Mouse (Mus musculus) limb, embryonic 14.5 days (tissue): ENCODE measurements around the gene Usp42. TPM values are rescaled to one million over a fixed set of nuclear protein-coding genes. Genes with fewer than 3 reads are reported as not detected.

Experiments used
- ATAC-seq: fragments of 200-750 bp; cut with Nextera tagmentation; 2 replicates; pipeline ENCODE4 v1.8.0; 2017; ENCODE audit warnings: low read depth, moderate number of reproducible peaks, moderate TSS enrichment; ENCODE audit not compliant: low FRiP score
- DNase-seq: peaks from one replicate; pipeline ENCODE4 v3.0.0-alpha.2; 2015; ENCODE audit warnings: low spot score
- H3K27ac ChIP-seq: fragments of 300-500 bp; sonication (generic); replicated peaks from 2 replicates; pipeline ENCODE4 v1.5.1; 2014; ENCODE audit warnings: low read depth, mild to moderate bottlenecking, low read length, moderate library complexity, mixed read lengths
- H3K27me3 ChIP-seq: fragments of 300-500 bp; sonication (generic); 2 replicates; pipeline ENCODE4 v1.6.1; 2014; ENCODE audit warnings: low read length, mixed read lengths; ENCODE audit not compliant: control insufficient read depth, insufficient read depth
- H3K36me3 ChIP-seq: fragments of 300-500 bp; sonication (generic); 2 replicates; pipeline ENCODE4 v1.6.1; 2014; ENCODE audit warnings: mild to moderate bottlenecking, low read length, moderate library complexity, mixed read lengths; ENCODE audit not compliant: control insufficient read depth, insufficient read depth
- H3K4me1 ChIP-seq: fragments of 300-500 bp; sonication (generic); 2 replicates; pipeline ENCODE4 v1.6.1; 2014; ENCODE audit warnings: antibody characterized with exemption, low read length, mixed read lengths; ENCODE audit not compliant: control insufficient read depth, insufficient read depth
- H3K4me2 ChIP-seq: fragments of 300-500 bp; sonication (generic); replicated peaks from 2 replicates; pipeline ENCODE4 v1.6.1; 2014; ENCODE audit warnings: low read depth, mild to moderate bottlenecking, low read length, moderate library complexity; ENCODE audit not compliant: severe bottlenecking
- H3K4me3 ChIP-seq: fragments of 300-500 bp; sonication (generic); replicated peaks from 2 replicates; pipeline ENCODE4 v1.5.1; 2014; ENCODE audit warnings: low read length
- H3K9ac ChIP-seq: fragments of 300-500 bp; sonication (generic); 2 replicates; pipeline ENCODE4 v1.6.1; 2014; ENCODE audit warnings: mild to moderate bottlenecking, low read depth, low read length, moderate library complexity; ENCODE audit not compliant: severe bottlenecking
- H3K9me3 ChIP-seq: fragments of 300-500 bp; sonication (generic); 2 replicates; pipeline ENCODE4 v1.6.1; 2016; ENCODE audit warnings: low read length; ENCODE audit not compliant: control insufficient read depth
- POLR2A ChIP-seq: fragments of 200-500 bp; IDR thresholded peaks from 2 replicates; pipeline ENCODE4 v1.8.0; 2012; ENCODE audit warnings: inconsistent platforms, mild to moderate bottlenecking, moderate library complexity, borderline replicate concordance; ENCODE audit not compliant: insufficient read depth, insufficient read length; ENCODE audit errors: extremely low read depth
- WGBS: fragments of 180-500 bp; shearing (Covaris S2); extraction: QIAGEN DNeasy Blood & Tissue Kit; methylation state at CpG from one replicate; pipeline ENCODE4 v1.1.7; 2014; 5-methylcytosine and 5-hydroxymethylcytosine counted together
- polyA plus RNA-seq, 2 experiments: library from polyadenylated mRNA; depleted of rRNA in 1 of 2; stranded (reverse) in 1 of 2; unstranded in 1 of 2; fragments of >200 nt; fragmentation: Nextera tagmentation in 1 of 2; extraction: Ambion mirVana in 1 of 2; gene quantifications; 2 replicates each; pipeline versions ENCODE4 v1.2.1 to v1.2.3; 2012 to 2014

The Usp42 gene
- polyA plus RNA-seq, 2 experiments, result 16.3 to 21.9 TPM

DNA sequence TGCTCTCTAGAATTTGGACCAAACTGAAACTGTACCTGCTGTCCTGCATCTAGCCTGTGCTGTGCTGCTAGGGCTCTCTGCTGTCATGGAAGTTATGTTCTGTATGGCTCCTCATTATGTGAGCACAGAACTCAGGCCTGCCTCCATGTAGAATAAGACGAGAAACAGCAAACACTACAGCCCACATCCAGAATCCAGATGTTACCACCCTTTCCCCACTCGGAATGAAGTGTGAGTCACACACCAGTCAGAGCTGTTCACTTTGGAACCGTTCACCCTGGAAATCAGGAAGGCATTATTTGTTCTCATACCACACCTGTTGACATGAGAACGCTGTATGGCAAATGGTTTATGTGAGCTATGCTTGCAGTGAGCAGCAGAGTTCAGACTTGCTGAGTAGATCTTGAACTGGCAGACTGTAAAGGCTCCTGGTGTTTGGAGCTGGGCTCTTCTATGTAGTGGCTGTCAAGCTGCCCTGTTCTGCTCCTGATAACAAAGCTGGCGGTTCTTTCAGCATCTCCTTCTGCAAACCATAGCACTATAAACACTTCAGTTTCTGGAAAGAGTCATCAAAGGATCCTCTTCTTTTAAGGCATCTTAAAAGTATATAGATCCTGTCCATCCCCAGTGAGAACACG, 53.3 kb downstream of the Usp42 start:
- no peaks in the 10 kb centered on the region for H3K36me3 ChIP-seq
- whole genome bisulfite sequencing, result 35% methylated on average over 6 of the region's 6 CpGs
- H3K9me3 ChIP-seq, result no peaks in the 10 kb centered on the region
- DNase-seq, result no peak
- no peaks in the 10 kb centered on the region for H3K27me3 ChIP-seq
- H3K9ac ChIP-seq, result no peak overlapping the region
- ATAC-seq, result 0 out of 2 replicates have a peak, but pooled peaks have one; percentile 12
- H3K27ac ChIP-seq, result peak overlapping the region; percentile 40
- H3K4me1 ChIP-seq, result peaks cover 39% of the 10 kb centered on the region
- H3K4me3 ChIP-seq, result no peak overlapping the region
- no peak for TF ChIP-seq POLR2A
- no peak overlapping the region for H3K4me2 ChIP-seq

DNA sequence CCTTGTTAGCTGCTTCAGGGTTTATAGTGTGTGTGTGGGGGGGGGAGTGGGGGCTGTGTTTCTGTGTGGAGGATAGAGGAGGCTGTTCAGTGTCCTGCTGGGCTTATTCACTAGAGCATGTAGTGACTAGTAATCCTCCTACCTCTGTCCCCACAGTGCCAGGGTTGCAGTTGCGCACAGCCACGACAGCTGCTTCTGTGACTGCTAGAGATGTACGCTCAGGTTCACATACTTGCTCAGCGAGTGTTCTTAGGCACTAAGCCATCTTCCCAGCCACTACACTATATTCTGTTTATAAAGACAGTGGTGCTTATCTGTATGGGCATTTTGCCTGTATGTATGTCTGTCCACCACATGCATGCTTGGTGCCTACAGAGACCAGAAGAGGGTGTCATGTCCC, 54.7 kb downstream of the Usp42 start:
- H3K27ac ChIP-seq, result no peak overlapping the region
- no peak for DNase-seq
- no peaks in the 10 kb centered on the region for H3K9me3 ChIP-seq
- 58% methylated on average over 4 of the region's 4 CpGs for WGBS
- ATAC-seq, result 0 out of 2 replicates have a peak, but pooled peaks have one; percentile 47
- peaks cover 40% of the 10 kb centered on the region for H3K4me1 ChIP-seq
- no peaks in the 10 kb centered on the region for H3K36me3 ChIP-seq
- H3K27me3 ChIP-seq, result no peaks in the 10 kb centered on the region
- H3K4me2 ChIP-seq, result no peak overlapping the region
- H3K9ac ChIP-seq, result no peak overlapping the region
- H3K4me3 ChIP-seq, result no peak overlapping the region
- no peak for TF ChIP-seq POLR2A

DNA sequence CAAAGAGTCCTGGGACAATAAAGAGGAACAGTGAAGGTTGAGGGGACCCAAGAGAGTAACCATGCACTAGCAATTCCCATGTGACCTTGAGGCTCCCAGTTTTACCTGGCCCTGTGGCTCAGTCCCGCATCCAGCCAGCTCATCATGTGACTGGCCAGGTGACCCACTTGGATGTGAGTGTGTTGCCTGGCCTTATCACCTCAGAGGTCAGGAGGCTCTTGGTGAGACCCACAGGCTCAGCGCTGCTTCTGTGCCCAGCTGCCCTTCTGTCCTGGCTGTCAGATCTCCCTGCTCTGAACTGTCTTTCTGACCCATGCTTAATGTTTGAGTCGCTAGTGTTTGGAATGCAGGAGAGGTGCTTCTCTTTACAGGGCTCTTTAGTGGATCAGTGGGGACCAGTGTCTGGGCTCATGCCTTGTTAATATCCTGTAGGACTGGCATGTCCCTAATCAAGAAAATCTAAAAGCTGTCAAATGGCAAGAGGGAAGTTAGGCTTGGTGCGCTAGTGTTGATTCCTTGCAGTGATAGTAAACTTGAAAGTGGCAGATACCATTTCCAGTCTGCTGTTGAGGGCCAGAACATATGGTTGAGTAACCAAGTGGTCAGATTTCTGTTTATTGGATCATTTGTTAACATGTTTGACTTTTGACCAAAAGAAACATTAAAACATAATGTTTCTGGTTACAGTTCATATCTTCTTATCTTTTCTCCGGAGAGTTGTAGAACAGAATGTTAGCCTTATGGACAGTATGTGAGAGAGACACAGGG, 55.7 kb downstream of the Usp42 start:
- Histone ChIP-seq H3K4me1 (peaks cover 45% of the 10 kb centered on the region), H3K27ac (no peak overlapping the region), H3K9me3 (no peaks in the 10 kb centered on the region), H3K36me3 (no peaks in the 10 kb centered on the region), H3K4me2 (no peak overlapping the region), H3K9ac (no peak overlapping the region), H3K4me3 (no peak overlapping the region), H3K27me3 (no peaks in the 10 kb centered on the region)
- no peak for TF ChIP-seq POLR2A
- 62% methylated on average over 5 of the region's 5 CpGs for WGBS
- no peak for ATAC-seq
- no peak for DNase-seq

DNA sequence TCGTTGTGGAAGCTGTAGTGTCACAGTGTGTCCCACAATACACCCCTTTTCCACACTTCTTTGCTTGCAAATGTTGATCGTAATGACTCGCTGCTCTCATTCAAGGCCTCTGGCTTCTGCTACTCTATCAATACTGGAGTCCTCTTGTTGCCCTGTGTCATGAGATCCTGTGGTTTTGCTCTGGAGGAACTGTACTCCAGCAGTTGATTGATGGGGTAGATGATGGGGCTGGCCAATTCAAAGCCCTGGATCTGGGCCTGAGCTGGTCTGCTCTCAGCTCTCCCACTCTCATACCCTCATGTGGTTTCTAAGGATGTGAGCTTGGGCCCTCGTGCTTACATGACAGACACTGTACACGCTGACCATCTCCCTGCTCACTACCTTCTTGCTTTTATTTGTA, 57.5 kb downstream of the Usp42 start:
- H3K9ac ChIP-seq, result no peak overlapping the region
- ATAC-seq, result no peak
- DNase-seq, result no peak
- H3K27ac ChIP-seq, result no peak overlapping the region
- H3K4me3 ChIP-seq, result no peak overlapping the region
- no peaks in the 10 kb centered on the region for H3K9me3 ChIP-seq
- no peaks in the 10 kb centered on the region for H3K27me3 ChIP-seq
- H3K4me2 ChIP-seq, result no peak overlapping the region
- WGBS, result 69% methylated on average over 5 of the region's 5 CpGs
- no peak for TF ChIP-seq POLR2A
- H3K4me1 ChIP-seq, result peaks cover 43% of the 10 kb centered on the region
- H3K36me3 ChIP-seq, result no peaks in the 10 kb centered on the region

DNA sequence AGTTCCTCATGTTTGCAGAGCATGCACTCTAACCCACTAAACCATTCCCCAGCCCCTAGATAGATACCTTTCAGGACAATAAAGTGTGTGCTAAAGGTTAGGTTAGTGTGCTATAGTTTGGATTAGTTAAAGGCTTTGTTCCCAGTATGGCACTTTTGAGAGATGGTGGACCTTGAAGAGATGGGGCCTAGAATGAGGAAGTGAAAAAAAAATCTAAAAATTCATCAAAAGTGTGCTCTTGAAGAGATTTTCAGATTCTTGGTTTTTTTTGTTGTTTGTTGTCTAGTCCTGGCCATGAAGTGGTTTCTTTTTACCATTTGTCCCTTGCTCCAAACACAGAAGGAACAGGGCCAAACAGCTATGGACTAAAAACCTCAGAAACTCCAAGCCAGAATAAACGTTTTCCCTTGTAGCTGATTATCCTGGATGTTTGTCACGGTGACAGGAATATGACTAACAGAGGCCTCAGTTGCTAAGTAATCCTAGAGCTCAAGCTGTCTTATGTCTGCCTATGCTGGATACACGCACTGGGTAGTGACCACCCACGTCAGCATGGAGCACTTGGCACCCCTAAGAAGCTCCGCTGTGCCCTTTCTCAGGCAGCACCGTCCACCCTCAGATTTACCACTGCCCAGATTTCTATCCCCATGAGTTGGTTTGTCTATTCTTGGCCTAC, 61.2 kb downstream of the Usp42 start:
- Histone ChIP-seq H3K4me3 (no peak overlapping the region), H3K4me2 (no peak overlapping the region), H3K27me3 (no peaks in the 10 kb centered on the region), H3K9ac (no peak overlapping the region), H3K9me3 (no peaks in the 10 kb centered on the region), H3K27ac (no peak overlapping the region), H3K36me3 (no peaks in the 10 kb centered on the region), H3K4me1 (peaks cover 22% of the 10 kb centered on the region)
- 82% methylated on average over 6 of the region's 6 CpGs for WGBS
- DNase-seq (no peak), ATAC-seq (no peak)
- no peak for TF ChIP-seq POLR2A
